Mouse (Mus musculus): ENCODE data around the gene Krt20.

GRCm38 (mm10) chr11:99388661-99389060 lies 49.3 kb downstream of the Krt20 start:
- TF ChIP-seq POLR2A (IDR thresholded peaks at IDR 0.05; ENCODE audit: control insufficient read depth in 1 of 2, insufficient read depth in 1 of 2, low read depth in 1 of 2, low read length in 2 of 2, poor library complexity in 1 of 2) (no peak), UBTF (IDR thresholded peaks at IDR 0.05; ENCODE audit: borderline replicate concordance, insufficient read depth, low read depth, low read length) (no peak), USF1 (IDR thresholded peaks at IDR 0.05; ENCODE audit: low read depth, low read length) (no peak), ZNF384 (IDR thresholded peaks at IDR 0.05; ENCODE audit: low read depth, low read length) (no peak), TCF12 (IDR thresholded peaks at IDR 0.05; ENCODE audit: low read depth, low read length) (no peak), NELFE (IDR thresholded peaks at IDR 0.05; ENCODE audit: low read depth, low read length) (no peak), CTCF (IDR thresholded peaks at IDR 0.05 in 2 of 3, conservative IDR thresholded peaks at IDR 0.05 in 1 of 3; ENCODE audit: control insufficient read depth in 1 of 3, insufficient read depth in 1 of 3, low read depth in 2 of 3, low read length in 3 of 3, poor library complexity in 1 of 3, severe bottlenecking in 1 of 3) (no peak), CHD1 (IDR thresholded peaks at IDR 0.05; ENCODE audit: low read depth, low read length) (no peak), CHD2 (IDR thresholded peaks at IDR 0.05; ENCODE audit: low read length) (no peak), HCFC1 (IDR thresholded peaks at IDR 0.05; ENCODE audit: low read depth, low read length) (no peak), KAT2A (conservative IDR thresholded peaks at IDR 0.05; ENCODE audit: low read depth, low read length) (no peak)

Data from MEL (cell line).